Mouse (Mus musculus): ENCODE measurements at regions not wholly inside any gene's neighbourhood (a gene's known extent, or its start where the extent isn't known, plus 50 kb on each side); places are given as distances from the start of the nearest gene placed in this dataset.

GRCm38 (mm10) chr1:184241846-184242245 is 207.7 kb upstream of the 1700056E22Rik start:
- TF ChIP-seq CTCF (IDR thresholded peaks at IDR 0.05; ENCODE audit: control insufficient read depth, insufficient read depth, low read length) (no peak), POLR2A (IDR thresholded peaks at IDR 0.05; ENCODE audit: borderline replicate concordance, control insufficient read depth, low read depth, low read length) (no peak)

All from bone marrow, adult 2 months (tissue).